Mouse (Mus musculus) stomach, postnatal 0 days (tissue): ENCODE results near the gene Ccr7. TPM values are rescaled to one million over a fixed set of nuclear protein-coding genes. Genes with fewer than 3 reads are reported as not detected.
A peak's percentile ranks its signal among the peaks of the same experiment; 100 is the strongest.

Experiments
- ATAC-seq: fragments of 200-750 bp; cut with Nextera tagmentation; 2 replicates; pipeline ENCODE4 v1.8.0; 2017; ENCODE audit not compliant: low FRiP score, low TSS enrichment
- DNase-seq: peaks from one replicate; pipeline ENCODE4 v3.0.0-alpha.2; 2016; ENCODE audit warnings: low spot score
- H3K27ac ChIP-seq: fragments of 300-500 bp; sonication (generic); replicated peaks from 2 replicates; pipeline ENCODE4 v1.5.1; 2014; ENCODE audit warnings: mild to moderate bottlenecking, control low read depth
- H3K27me3 ChIP-seq: fragments of 300-500 bp; sonication (generic); 2 replicates; pipeline ENCODE4 v1.6.1; 2014; ENCODE audit warnings: low read length; ENCODE audit not compliant: control insufficient read depth, insufficient read depth
- H3K36me3 ChIP-seq: fragments of 300-500 bp; sonication (generic); 2 replicates; pipeline ENCODE4 v1.6.1; 2014; ENCODE audit warnings: low read length, mixed read lengths; ENCODE audit not compliant: control insufficient read depth, insufficient read depth
- H3K4me1 ChIP-seq: fragments of 300-500 bp; sonication (generic); replicated peaks from 2 replicates; pipeline ENCODE4 v1.6.1; 2014; ENCODE audit warnings: antibody characterized with exemption; ENCODE audit not compliant: control insufficient read depth, insufficient read depth
- H3K4me2 ChIP-seq: fragments of 300-500 bp; sonication (generic); replicated peaks from 2 replicates; pipeline ENCODE4 v1.6.1; 2014; ENCODE audit warnings: low read depth, mild to moderate bottlenecking, control low read depth, moderate library complexity
- H3K4me3 ChIP-seq: fragments of 300-500 bp; sonication (generic); 2 replicates; pipeline ENCODE4 v1.5.1; 2014; ENCODE audit warnings: low read depth, low read length, control low read depth
- H3K9ac ChIP-seq: fragments of 300-500 bp; sonication (generic); 2 replicates; pipeline ENCODE4 v1.6.1; 2014; ENCODE audit warnings: mild to moderate bottlenecking, low read length, control low read depth, mixed read lengths
- H3K9me3 ChIP-seq: fragments of 300-500 bp; sonication (generic); 2 replicates; pipeline ENCODE4 v1.6.1; 2016; ENCODE audit warnings: low read length; ENCODE audit not compliant: control insufficient read depth
- CTCF ChIP-seq: IDR thresholded peaks from 2 replicates; pipeline ENCODE4 v1.5.1; 2016; ENCODE audit warnings: antibody characterized with exemption, low read depth, mild to moderate bottlenecking, moderate library complexity
- EP300 ChIP-seq: optimal IDR thresholded peaks from 2 replicates; pipeline ENCODE3; 2016; ENCODE audit warnings: antibody characterized with exemption
- WGBS: fragments of 180-500 bp; shearing (Covaris S2); extraction: QIAGEN DNeasy Blood & Tissue Kit; methylation state at CpG from one replicate; pipeline ENCODE4 v1.1.7; 2014; 5-methylcytosine and 5-hydroxymethylcytosine counted together
- polyA plus RNA-seq: library from polyadenylated mRNA; unstranded; fragments of >200 nt; fragmentation: Nextera tagmentation; extraction: Ambion mirVana; gene quantifications from 2 replicates; pipeline ENCODE4 v1.2.1, GENCODE M21; 2015

Gene Ccr7
- polyA plus RNA-seq, 1 experiment from 2014 or later = 0.07 TPM

DNA sequence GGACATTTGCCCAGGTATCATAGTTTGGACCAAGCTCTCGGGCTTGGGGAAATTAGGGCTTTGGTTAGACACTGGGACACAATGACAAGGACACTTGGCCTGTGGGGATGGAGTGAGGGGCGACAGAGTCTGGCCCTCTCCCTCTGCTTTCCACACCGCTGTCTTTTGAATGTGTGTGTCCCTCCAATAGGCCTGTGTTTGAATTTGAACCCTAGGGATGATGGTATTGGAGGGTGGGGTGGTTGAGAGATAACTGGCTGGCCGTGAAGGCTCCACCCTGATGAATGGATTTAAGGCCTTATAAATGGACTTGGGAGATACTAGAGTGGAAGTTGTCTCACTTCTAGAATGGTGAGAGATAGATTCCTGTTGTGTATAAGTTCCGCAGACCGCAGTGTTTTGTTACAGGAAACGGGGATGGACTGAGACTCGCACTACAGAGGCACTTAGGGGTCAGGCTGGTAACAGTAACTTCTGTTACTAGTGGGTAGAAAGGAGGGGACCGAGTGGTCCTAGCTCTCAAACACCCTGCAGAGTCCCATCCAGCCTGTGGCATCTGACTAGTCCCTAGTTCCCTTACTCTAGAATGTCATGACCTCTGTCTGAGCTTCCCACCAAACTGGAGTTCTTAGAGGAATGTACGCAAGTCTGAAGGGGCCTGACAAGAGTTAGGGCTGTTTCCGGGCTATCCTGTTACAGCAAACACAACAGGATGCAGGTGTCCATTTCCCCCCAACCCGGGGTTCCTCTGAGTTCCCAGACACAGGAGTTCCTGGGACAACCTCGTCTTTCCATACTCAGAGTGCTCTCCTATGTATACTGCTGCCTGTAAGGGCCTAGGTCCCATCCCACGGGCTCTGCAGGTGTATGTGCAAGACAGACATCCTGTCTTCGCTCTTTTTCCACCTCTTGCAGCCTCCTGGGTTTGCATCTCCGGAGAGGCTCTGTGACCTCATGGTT lies 11.5 kb downstream of the Ccr7 start:
- peaks cover 2% of the 10 kb centered on the region; the same call in 1 of the 2 replicates for H3K4me1 ChIP-seq
- 62% methylated on average over 16 of the region's 16 CpGs for WGBS
- H3K9me3 ChIP-seq = no peaks in the 10 kb centered on the region
- H3K4me3 ChIP-seq = no peak overlapping the region
- H3K27me3 ChIP-seq = no peaks in the 10 kb centered on the region
- H3K9ac ChIP-seq = no peak overlapping the region
- no peak for ATAC-seq
- no peak for TF ChIP-seq EP300
- no peak for TF ChIP-seq CTCF
- no peak overlapping the region for H3K4me2 ChIP-seq
- DNase-seq = no peak
- H3K27ac ChIP-seq = no peak overlapping the region
- H3K36me3 ChIP-seq = no peaks in the 10 kb centered on the region

DNA sequence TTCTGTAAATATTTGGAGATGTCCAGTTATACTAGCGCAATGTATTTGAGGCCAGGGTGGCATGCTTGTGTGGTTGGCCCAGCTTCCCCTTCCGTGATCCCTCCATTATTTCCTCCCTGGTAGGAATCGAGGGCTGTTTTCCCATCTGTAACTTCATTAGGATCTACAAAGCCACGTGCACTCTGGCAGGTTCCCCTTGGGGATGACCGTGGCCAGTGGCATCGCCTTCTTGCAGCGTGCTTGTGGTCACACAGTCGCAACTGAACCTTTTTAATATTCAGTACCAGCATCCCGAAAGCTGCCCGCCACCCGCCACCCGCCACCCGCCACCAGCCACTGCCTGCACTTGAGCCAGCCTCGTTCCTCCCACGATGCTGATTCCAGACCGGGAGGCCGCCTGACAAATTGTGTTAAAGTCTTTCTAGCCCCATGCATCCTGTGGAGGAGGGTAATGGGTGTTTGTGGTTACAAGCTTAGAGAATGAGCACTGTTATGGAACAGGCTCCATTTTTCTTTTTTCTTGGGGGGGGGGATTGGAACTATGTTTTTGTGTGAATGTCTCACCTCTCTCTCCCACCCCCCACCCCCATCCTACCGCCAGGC lies 12.3 kb downstream of the Ccr7 start:
- TF ChIP-seq CTCF = no peak
- TF ChIP-seq EP300 = no peak
- Histone ChIP-seq H3K4me1 (no peaks in the 10 kb centered on the region), H3K9me3 (no peaks in the 10 kb centered on the region), H3K4me2 (no peak overlapping the region), H3K27ac (no peak overlapping the region), H3K27me3 (no peaks in the 10 kb centered on the region), H3K9ac (no peak overlapping the region), H3K4me3 (no peak overlapping the region), H3K36me3 (no peaks in the 10 kb centered on the region)
- WGBS = 72% methylated on average over 18 of the region's 18 CpGs
- no peak for DNase-seq
- no peak for ATAC-seq

DNA sequence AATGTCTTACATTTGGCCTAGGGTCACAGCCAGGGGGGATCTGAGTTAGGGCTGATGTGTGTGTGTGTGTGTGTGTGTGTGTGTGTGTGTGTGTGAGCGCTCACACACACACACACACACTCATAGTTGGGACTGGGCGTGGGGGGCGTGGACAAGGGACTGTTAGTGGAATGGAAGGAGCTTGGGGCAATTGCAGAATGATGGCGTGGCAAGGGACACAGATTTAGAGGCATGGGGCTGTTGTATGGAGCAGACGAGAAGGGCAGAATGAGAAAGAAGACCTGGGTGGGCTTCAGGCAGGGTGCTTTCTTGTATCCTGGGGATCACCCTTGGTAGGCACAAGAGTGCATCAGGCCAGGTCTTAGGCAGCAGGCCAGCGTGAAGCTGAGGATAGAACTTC lies 12.8 kb downstream of the Ccr7 start:
- no peak overlapping the region for H3K4me2 ChIP-seq
- DNase-seq (no peak), ATAC-seq (no peak)
- H3K27me3 ChIP-seq = no peaks in the 10 kb centered on the region
- TF ChIP-seq EP300 = no peak
- no peak for TF ChIP-seq CTCF
- H3K4me1 ChIP-seq = no peaks in the 10 kb centered on the region
- H3K27ac ChIP-seq = no peak overlapping the region
- no peaks in the 10 kb centered on the region for H3K36me3 ChIP-seq
- WGBS = 75% methylated on average over 6 of the region's 6 CpGs
- no peak overlapping the region for H3K9ac ChIP-seq
- H3K9me3 ChIP-seq = no peaks in the 10 kb centered on the region
- H3K4me3 ChIP-seq = no peak overlapping the region

DNA sequence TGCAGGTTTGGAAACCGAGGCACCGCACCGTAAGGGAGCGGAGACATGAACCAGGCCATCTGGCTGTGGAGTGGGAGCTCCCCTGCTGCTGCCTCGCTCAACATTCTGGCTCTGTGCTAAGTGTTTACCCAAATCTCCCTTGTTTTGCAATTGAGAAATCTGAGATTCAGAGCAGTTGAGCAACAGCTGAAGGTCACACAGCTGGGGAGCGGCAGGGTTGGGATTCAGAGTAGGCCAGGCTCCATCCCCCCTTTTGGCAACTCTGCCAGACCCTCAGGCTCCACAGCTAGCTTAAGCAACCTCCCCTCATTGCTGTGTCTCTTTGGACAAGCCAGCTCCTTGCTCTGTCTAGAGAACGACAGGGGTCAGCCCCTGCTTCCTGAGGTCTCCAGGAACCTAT lies 13.3 kb downstream of the Ccr7 start:
- Histone ChIP-seq H3K4me2 (no peak overlapping the region), H3K9ac (no peak overlapping the region), H3K27me3 (no peaks in the 10 kb centered on the region), H3K9me3 (no peaks in the 10 kb centered on the region), H3K36me3 (no peaks in the 10 kb centered on the region), H3K4me3 (no peak overlapping the region), H3K4me1 (no peaks in the 10 kb centered on the region), H3K27ac (no peak overlapping the region)
- WGBS = 43% methylated on average over 7 of the region's 7 CpGs
- TF ChIP-seq CTCF (no peak), EP300 (no peak)
- DNase-seq = no peak
- ATAC-seq = peak; percentile 32; the same call in 1 of the 2 replicates

DNA sequence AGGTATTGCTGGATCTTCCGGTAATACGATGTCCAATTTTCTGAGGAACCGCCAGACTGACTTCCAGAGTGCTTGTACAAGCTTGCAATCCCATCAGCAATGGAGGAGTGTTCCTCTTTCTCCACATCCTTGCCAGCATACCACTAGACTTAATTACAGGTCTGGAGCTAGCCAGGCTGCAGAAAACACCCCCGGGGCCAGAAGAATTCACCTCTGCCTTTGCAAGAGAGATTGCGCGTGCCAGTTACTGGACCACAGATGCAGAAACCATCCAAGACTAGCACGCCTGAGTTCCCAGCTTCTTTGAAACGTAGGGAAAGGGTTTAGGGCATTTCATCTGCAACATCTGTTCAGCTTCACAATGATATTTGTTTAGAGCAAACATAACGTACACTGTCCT lies 15.9 kb downstream of the Ccr7 start:
- no peaks in the 10 kb centered on the region for H3K4me1 ChIP-seq
- DNase-seq = no peak
- H3K27ac ChIP-seq = no peak overlapping the region
- H3K4me2 ChIP-seq = no peak overlapping the region
- no peaks in the 10 kb centered on the region for H3K9me3 ChIP-seq
- no peak for ATAC-seq
- no peaks in the 10 kb centered on the region for H3K36me3 ChIP-seq
- TF ChIP-seq CTCF (no peak), EP300 (no peak)
- H3K9ac ChIP-seq = no peak overlapping the region
- no peak overlapping the region for H3K4me3 ChIP-seq
- no peaks in the 10 kb centered on the region for H3K27me3 ChIP-seq
- WGBS = 54% methylated on average over 9 of the region's 9 CpGs

DNA sequence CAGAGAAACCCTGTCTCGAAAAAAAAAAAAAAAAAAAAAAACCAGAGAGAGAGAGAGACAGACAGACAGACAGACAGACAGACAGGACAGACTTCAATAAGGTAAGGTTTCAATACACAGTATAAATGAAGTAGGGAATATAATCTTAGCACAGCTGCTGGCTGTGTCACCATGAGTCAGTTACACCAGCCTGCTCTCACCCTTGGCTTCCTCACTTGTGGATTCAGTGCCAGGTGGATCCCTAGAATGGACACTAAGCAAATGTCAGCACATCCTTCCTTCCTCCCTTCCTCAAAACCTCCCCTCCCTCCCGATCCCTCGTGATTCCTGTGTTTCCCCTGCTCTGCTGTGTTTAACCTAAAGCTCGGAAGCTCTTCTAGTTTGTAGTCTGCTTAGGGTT lies 17.5 kb downstream of the Ccr7 start:
- no peaks in the 10 kb centered on the region for H3K27me3 ChIP-seq
- ATAC-seq = no peak
- no peak overlapping the region for H3K9ac ChIP-seq
- no peak overlapping the region for H3K4me2 ChIP-seq
- no peak overlapping the region for H3K4me3 ChIP-seq
- no peak for TF ChIP-seq EP300
- no peak for TF ChIP-seq CTCF
- WGBS = 62% methylated on average over 4 of the region's 4 CpGs
- no peaks in the 10 kb centered on the region for H3K36me3 ChIP-seq
- no peaks in the 10 kb centered on the region for H3K4me1 ChIP-seq
- no peak for DNase-seq
- no peaks in the 10 kb centered on the region for H3K9me3 ChIP-seq
- no peak overlapping the region for H3K27ac ChIP-seq
